Mouse (Mus musculus) intestine, embryonic 14.5 days (tissue): ENCODE data around the gene Ccdc105. TPM values are rescaled to one million over a fixed set of nuclear protein-coding genes. Genes with fewer than 3 reads are reported as not detected.

ENCODE experiments used
- ATAC-seq: fragments of 200-750 bp; cut with Nextera tagmentation; replicated peaks from 2 replicates; pipeline ENCODE4 v1.8.0; 2017; ENCODE audit warnings: low read depth, moderate number of reproducible peaks, moderate TSS enrichment, moderate library complexity; ENCODE audit not compliant: low FRiP score, low TSS enrichment
- DNase-seq: peaks from one replicate; pipeline ENCODE4 v3.0.0-alpha.2; 2018; ENCODE audit warnings: low spot score
- H3K27ac ChIP-seq: fragments of 300-500 bp; sonication (generic); 2 replicates; pipeline ENCODE4 v1.5.1; 2014; ENCODE audit warnings: low read depth, mild to moderate bottlenecking, control low read depth
- H3K27me3 ChIP-seq: fragments of 300-500 bp; sonication (generic); replicated peaks from 2 replicates; pipeline ENCODE4 v1.6.1; 2014; ENCODE audit warnings: low read length, control low read depth; ENCODE audit not compliant: control insufficient read depth, insufficient read depth
- H3K36me3 ChIP-seq: fragments of 300-500 bp; sonication (generic); 2 replicates; pipeline ENCODE4 v1.6.1; 2014; ENCODE audit warnings: low read length, control low read depth; ENCODE audit not compliant: control insufficient read depth, insufficient read depth
- H3K4me1 ChIP-seq: fragments of 300-500 bp; sonication (generic); replicated peaks from 2 replicates; pipeline ENCODE4 v1.6.1; 2014; ENCODE audit warnings: low read length, control low read depth, mixed read lengths; ENCODE audit not compliant: control insufficient read depth, insufficient read depth
- H3K4me2 ChIP-seq: fragments of 300-500 bp; sonication (generic); 2 replicates; pipeline ENCODE4 v1.6.1; 2014; ENCODE audit warnings: low read length
- H3K4me3 ChIP-seq: fragments of 300-500 bp; sonication (generic); 2 replicates; pipeline ENCODE4 v1.5.1; 2014; ENCODE audit warnings: low read depth, low read length, control low read depth, mixed read lengths
- H3K9ac ChIP-seq: fragments of 300-500 bp; sonication (generic); 2 replicates; pipeline ENCODE4 v1.6.1; 2014; ENCODE audit warnings: mild to moderate bottlenecking, low read length
- H3K9me3 ChIP-seq: fragments of 300-500 bp; sonication (generic); 2 replicates; pipeline ENCODE4 v1.6.1; 2016; ENCODE audit warnings: low read length, control low read depth; ENCODE audit not compliant: control insufficient read depth
- WGBS: fragments of 180-500 bp; shearing (Covaris S2); extraction: QIAGEN DNeasy Blood & Tissue Kit; methylation state at CpG from one replicate; pipeline ENCODE4 v1.1.7; 2014; 5-methylcytosine and 5-hydroxymethylcytosine counted together
- polyA plus RNA-seq: library from polyadenylated mRNA; unstranded; fragments of >200 nt; fragmentation: Nextera tagmentation; extraction: Ambion mirVana; gene quantifications from 2 replicates; pipeline ENCODE4 v1.2.1, GENCODE M21; 2014

Gene Ccdc105
- polyA plus RNA-seq, 1 experiment from 2014 or later = not detected

GRCm38 (mm10) chr10:78727035-78727434 is 25.8 kb downstream of the Ccdc105 start:
- Histone ChIP-seq H3K9ac (no peak overlapping the region), H3K9me3 (no peaks in the 10 kb centered on the region), H3K4me2 (no peak overlapping the region), H3K36me3 (no peaks in the 10 kb centered on the region), H3K4me1 (no peaks in the 10 kb centered on the region), H3K27me3 (no peaks in the 10 kb centered on the region), H3K4me3 (no peak overlapping the region), H3K27ac (no peak overlapping the region)
- WGBS = 67% methylated on average over 3 of the region's 3 CpGs
- DNase-seq = no peak
- no peak for ATAC-seq

GRCm38 (mm10) chr10:78723416-78723815 is 29.4 kb downstream of the Ccdc105 start:
- no peak for DNase-seq
- H3K4me3 ChIP-seq = no peak overlapping the region
- ATAC-seq = no peak
- 37% methylated on average over 2 of the region's 2 CpGs for WGBS
- no peak overlapping the region for H3K9ac ChIP-seq
- H3K27me3 ChIP-seq = no peaks in the 10 kb centered on the region
- no peak overlapping the region for H3K4me2 ChIP-seq
- no peak overlapping the region for H3K27ac ChIP-seq
- H3K36me3 ChIP-seq = no peaks in the 10 kb centered on the region
- no peaks in the 10 kb centered on the region for H3K9me3 ChIP-seq
- H3K4me1 ChIP-seq = no peaks in the 10 kb centered on the region

- Histone ChIP-seq H3K27me3 (no peaks in the 10 kb centered on the region), H3K4me2 (no peak overlapping the region), H3K27ac (no peak overlapping the region), H3K9ac (no peak overlapping the region), H3K4me1 (no peaks in the 10 kb centered on the region), H3K36me3 (no peaks in the 10 kb centered on the region), H3K4me3 (no peak overlapping the region), H3K9me3 (no peaks in the 10 kb centered on the region)
- 53% methylated on average over 2 of the region's 2 CpGs for WGBS
- no peak for DNase-seq
- ATAC-seq = no peak
Observed at GRCm38 (mm10) chr10:78722654-78723053, 30.2 kb downstream of the Ccdc105 start.

- H3K9ac ChIP-seq = no peak overlapping the region
- no peak overlapping the region for H3K4me3 ChIP-seq
- no peaks in the 10 kb centered on the region for H3K4me1 ChIP-seq
- H3K9me3 ChIP-seq = no peaks in the 10 kb centered on the region
- ATAC-seq (no peak), DNase-seq (no peak)
- no peak overlapping the region for H3K4me2 ChIP-seq
- H3K27ac ChIP-seq = no peak overlapping the region
- H3K36me3 ChIP-seq = no peaks in the 10 kb centered on the region
- no peaks in the 10 kb centered on the region for H3K27me3 ChIP-seq
- WGBS = 77% methylated on average over 5 of the region's 5 CpGs
Observed at GRCm38 (mm10) chr10:78722036-78722435, 30.8 kb downstream of the Ccdc105 start.

- ATAC-seq = no peak
Observed at GRCm38 (mm10) chr10:78718056-78718455, 34.8 kb downstream of the Ccdc105 start, which contains the start of gene Casp14. TSS of gene Casp14 (minus strand) at chr10:78718294.

GRCm38 (mm10) chr10:78716231-78716630 is 36.6 kb downstream of the Ccdc105 start:
- Histone ChIP-seq H3K27ac (no peak overlapping the region), H3K4me1 (no peaks in the 10 kb centered on the region)
- no peak for ATAC-seq

More at GRCm38 (mm10) chr10:78718056-78718455, 34.8 kb downstream of the Ccdc105 start, which contains the start of gene Casp14:
- H3K9me3 ChIP-seq = no peaks in the 10 kb centered on the region
- H3K4me1 ChIP-seq = no peaks in the 10 kb centered on the region
- 54% methylated on average over 11 of the region's 11 CpGs for WGBS
- no peak within 1 kb of the TSS for H3K4me3 ChIP-seq
- no peaks in the 10 kb centered on the region for H3K36me3 ChIP-seq
- DNase-seq = no peak
- H3K27me3 ChIP-seq = no peaks in the 10 kb centered on the region
- no peak within 1 kb of the TSS for H3K27ac ChIP-seq
- no peak within 1 kb of the TSS for H3K4me2 ChIP-seq
- no peak within 1 kb of the TSS for H3K9ac ChIP-seq

GRCm38 (mm10) chr10:78715156-78715555 is 37.7 kb downstream of the Ccdc105 start:
- Histone ChIP-seq H3K36me3 (no peaks in the 10 kb centered on the region), H3K4me1 (no peaks in the 10 kb centered on the region), H3K27me3 (no peaks in the 10 kb centered on the region), H3K4me3 (no peak overlapping the region), H3K4me2 (no peak overlapping the region), H3K27ac (no peak overlapping the region), H3K9ac (no peak overlapping the region), H3K9me3 (no peaks in the 10 kb centered on the region)
- WGBS = 94% methylated on average over 7 of the region's 7 CpGs
- DNase-seq (no peak), ATAC-seq (no peak)

More at GRCm38 (mm10) chr10:78716231-78716630, 36.6 kb downstream of the Ccdc105 start:
- H3K4me2 ChIP-seq = no peak overlapping the region
- no peak overlapping the region for H3K9ac ChIP-seq
- no peaks in the 10 kb centered on the region for H3K27me3 ChIP-seq
- no peaks in the 10 kb centered on the region for H3K36me3 ChIP-seq
- no peak for DNase-seq
- H3K4me3 ChIP-seq = no peak overlapping the region
- no peaks in the 10 kb centered on the region for H3K9me3 ChIP-seq

GRCm38 (mm10) chr10:78714129-78714528 is 38.7 kb downstream of the Ccdc105 start:
- no peak overlapping the region for H3K4me3 ChIP-seq
- H3K4me2 ChIP-seq = no peak overlapping the region
- ATAC-seq (no peak), DNase-seq (no peak)
- no peaks in the 10 kb centered on the region for H3K27me3 ChIP-seq
- 77% methylated on average over 6 of the region's 6 CpGs for WGBS
- H3K9ac ChIP-seq = no peak overlapping the region
- no peaks in the 10 kb centered on the region for H3K36me3 ChIP-seq
- H3K4me1 ChIP-seq = no peaks in the 10 kb centered on the region
- H3K27ac ChIP-seq = no peak overlapping the region
- H3K9me3 ChIP-seq = no peaks in the 10 kb centered on the region

- no peak overlapping the region for H3K4me2 ChIP-seq
- H3K27me3 ChIP-seq = no peaks in the 10 kb centered on the region
- no peaks in the 10 kb centered on the region for H3K36me3 ChIP-seq
- H3K4me3 ChIP-seq = no peak overlapping the region
- no peak overlapping the region for H3K27ac ChIP-seq
- no peak for DNase-seq
- no peaks in the 10 kb centered on the region for H3K4me1 ChIP-seq
- ATAC-seq = no peak
- no peaks in the 10 kb centered on the region for H3K9me3 ChIP-seq
- H3K9ac ChIP-seq = no peak overlapping the region
Observed at GRCm38 (mm10) chr10:78710706-78711105, 42.2 kb downstream of the Ccdc105 start.
